Mouse (Mus musculus): ENCODE results near the gene Brd4.
A peak's percentile ranks its signal among the peaks of the same experiment; 100 is the strongest.

Gene Brd4

DNA sequence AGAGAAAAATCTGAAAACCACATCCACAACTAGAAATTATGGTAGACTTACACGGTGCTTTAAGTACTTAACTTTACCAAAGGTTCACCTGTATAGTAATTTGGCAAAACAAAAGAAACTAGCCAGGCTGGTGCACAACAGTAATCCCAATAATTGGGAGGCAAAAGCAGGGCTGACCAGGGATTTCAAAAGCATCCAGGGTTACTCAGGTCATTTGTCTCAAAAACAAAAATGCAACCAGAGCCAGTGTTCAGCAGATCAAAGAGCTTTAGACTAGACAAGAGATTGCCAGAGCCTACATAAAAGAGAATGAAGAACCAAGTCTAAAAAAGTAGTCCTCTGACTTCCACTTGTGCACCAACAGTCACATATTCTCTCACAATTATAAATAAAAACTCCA, 7.3 kb downstream of the Brd4 start:
- no peak for DNase-seq

- DNase-seq = no peak
Observed at GRCm38 (mm10) chr17:32275568-32275967, 9.0 kb downstream of the Brd4 start.

GRCm38 (mm10) chr17:32269151-32269550, 15.4 kb downstream of the Brd4 start:
- no peak for DNase-seq

DNA sequence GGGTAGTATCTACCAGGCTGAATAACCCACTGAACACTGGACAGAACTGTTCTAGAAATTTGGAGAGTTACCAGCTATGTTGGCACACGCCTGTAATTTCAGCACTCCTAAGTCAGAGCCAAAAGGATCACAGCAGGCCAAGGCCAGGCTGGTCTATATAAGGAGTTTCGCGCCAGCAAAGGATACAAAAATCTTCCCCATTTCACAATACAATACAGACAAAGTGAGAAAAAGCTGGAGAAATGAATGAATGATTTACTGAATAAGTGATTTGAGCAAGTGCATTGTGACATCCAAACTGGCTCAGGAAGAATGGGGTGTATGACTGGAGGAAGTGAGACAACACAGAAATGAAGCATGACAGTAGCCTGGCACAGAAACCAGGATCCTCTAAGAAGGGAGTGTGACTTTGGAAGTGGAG, 16.0 kb downstream of the Brd4 start:
- no peak for DNase-seq

DNA sequence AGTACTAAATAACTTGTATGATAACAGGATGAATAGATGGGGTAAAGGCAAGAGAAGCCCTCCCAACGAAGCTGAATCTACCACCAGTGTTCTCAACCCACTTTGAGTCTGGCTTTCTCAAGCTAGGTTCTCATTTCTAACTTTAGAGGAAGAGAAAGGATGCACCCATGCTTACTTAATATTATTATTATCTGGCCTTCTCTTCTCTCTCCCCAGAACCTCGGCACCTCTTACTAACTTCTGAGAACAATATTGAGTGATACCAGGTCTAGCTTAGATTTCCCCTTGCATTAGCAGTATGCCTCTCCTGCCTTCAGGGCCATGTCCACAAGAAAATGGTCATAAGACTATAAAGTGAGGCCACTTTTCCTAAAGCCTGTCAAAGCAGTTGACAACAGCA, 16.4 kb downstream of the Brd4 start:
- no peak for DNase-seq

DNA sequence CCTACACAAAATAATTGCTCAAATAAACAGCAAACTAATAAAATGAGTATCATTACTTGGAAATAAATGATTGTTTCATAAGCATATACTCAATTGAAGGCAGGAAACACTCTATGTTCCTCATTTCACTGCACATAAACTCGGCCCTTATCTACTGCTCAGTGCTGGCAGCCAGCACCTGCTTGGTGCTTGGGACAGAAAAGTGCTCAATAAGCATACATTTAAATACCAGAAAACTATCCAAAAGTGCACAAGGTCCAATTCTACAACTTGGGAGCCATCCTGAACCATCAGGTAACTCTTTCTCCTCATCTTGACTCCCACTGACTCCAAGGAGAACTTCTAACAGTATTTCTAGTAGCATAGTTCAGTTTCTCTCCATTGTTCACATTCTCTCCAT, 16.9 kb downstream of the Brd4 start:
- no peak for DNase-seq

GRCm38 (mm10) chr17:32263672-32264071, 20.9 kb downstream of the Brd4 start:
- no peak for DNase-seq

DNA sequence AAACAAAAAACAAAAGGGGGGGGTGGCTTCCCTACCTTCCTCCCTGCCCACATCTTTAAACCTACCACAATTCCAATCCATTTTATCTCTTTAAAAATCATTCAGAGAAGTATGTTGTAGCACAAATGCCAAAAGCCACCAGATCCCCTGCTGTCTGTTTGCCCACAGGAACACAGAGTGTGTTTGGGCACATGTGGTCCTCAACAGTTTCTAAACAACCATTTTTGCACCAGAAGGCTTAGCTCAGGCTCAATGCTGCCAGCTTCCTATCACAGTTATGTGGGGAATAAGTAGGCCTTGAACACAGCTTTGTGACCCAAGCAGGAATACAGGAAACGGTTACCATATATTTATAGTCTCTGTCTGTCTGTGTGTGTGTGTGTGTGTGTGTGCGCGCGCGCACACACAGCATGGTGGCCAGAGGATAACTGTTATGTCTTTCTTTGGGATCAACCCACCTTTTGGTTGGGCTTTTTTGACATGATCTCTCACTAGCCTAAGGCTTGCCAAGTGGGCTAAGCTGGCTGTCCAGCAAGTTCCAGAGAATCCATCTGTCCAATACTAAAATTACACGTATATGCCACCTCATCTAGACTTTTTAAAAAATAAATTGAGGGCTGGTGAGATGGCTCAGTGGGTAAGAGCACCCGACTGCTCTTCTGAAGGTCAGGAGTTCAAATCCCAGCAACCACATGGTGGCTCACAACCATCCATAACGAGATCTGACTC, 21.5 kb downstream of the Brd4 start:
- no peak for DNase-seq

DNA sequence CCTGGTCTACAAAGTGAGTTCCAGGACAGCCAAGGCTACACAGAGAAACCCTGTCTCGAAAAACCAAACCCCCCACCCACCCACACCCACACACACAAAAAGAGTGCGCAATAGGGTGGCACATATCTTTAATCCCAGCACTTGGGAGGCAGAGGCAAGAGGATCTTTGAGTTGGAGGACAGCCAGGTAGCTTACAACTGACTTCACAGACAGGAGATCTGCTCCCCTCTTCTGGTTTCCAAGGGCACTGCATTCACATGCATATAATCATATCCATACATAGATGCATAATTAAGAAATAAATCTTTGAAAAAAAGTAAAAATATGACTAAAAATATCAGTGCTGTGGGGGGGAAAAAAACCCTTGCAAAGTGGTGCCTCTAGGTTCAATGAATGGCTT, 25.7 kb downstream of the Brd4 start:
- DNase-seq = no peak

- DNase-seq = no peak
Observed at GRCm38 (mm10) chr17:32257944-32258343, 26.6 kb downstream of the Brd4 start.

DNA sequence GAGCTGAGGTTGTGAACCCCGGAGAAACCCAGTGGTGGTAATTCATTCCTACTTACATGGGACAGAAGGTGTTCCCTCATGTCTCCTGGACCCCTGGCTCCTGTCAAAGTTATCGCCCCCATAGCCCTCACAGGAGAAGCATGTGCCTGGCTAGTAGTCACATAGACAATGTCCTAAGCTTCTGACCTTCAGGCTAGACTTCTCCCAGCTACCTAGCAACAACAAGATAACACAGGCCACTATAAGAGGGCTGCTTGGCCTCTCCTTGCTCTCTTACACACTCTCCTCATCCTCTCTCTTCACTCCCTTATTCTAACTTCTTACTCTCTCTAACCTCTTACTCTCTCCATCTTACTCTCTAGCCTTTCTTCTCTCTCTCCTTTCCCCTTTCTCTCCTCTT, 27.1 kb downstream of the Brd4 start:
- DNase-seq = no peak

- no peak for DNase-seq
Observed at GRCm38 (mm10) chr17:32256896-32257295, 27.6 kb downstream of the Brd4 start.

DNA sequence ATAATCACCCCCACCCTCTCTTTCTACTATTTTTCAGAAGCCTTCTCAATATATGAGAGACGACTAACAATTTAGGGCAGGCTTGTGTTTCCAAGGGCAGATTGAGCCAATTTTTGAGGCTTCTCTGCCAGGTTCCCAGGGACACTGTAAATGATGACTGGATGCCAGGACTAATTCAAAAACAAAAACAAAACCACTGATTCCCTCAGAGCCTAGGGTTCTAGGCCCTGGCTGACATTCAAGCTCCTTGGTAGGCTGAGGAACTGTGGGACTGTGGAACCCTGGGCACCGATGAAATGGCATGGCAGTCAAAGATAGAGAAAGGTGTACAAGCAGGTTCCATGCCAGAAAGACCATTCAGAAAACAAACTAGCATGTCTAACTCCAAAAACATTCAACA, 31.3 kb downstream of the Brd4 start:
- no peak for DNase-seq

GRCm38 (mm10) chr17:32251827-32252470, 32.6 kb downstream of the Brd4 start:
- DNase-seq = no peak

- DNase-seq = no peak
Observed at GRCm38 (mm10) chr17:32250066-32250465, 34.5 kb downstream of the Brd4 start.

DNA sequence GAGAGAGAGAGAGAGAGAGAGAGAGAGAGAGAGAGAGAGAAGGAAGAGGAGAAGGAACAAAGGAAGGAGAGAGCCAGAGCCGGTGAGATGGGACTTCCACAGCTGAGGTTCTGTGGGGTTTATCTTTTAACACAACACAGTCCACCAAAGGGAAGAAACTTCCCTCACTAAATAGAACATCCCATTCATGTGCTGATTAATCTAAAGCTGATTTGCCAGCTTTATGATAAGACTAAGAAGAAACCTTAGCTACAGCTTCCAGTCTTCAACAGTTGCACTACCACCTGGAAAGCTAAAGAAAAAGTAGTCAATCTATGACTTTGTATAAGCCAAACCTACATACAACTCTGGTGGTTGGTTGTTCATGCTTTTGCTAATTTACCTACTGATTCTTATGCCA, 36.3 kb downstream of the Brd4 start:
- DNase-seq = no peak

DNA sequence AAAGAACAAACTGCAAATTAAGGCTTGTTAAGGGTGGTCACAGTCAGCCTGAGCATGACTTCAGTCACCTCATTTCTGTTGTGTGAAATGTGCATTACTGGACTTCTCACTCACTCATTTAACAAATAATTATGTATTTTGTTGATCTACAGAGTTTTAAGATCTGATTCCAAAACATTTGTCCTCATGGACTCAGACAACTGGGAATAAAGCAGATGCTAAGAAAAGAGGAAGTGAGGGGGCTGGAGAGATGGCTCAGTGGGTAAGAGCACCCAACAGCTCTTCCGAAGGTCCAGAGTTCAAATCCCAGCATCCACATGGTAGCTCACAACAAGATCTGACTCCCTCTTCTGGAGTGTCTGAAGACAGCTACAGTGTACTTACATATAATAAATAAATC, 36.9 kb downstream of the Brd4 start:
- no peak for DNase-seq

DNA sequence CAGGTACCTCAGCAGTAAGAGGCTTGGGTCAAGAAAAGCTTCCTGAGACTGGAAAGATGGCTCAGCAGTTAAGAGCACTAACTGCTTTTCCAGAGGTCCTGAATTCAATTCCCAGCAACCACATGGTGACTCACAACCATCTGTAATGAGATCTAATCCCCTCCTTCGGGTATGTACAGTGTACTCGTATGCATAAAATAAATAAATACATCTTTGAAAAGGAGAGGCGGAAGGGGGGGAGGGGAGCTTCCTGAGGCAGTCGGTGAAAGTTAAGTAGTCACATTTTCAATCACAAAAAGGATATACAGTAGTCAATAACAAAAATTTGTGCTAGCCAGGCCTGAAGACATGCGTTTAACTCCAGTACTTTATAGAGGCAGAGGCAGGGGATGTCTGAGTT, 38.4 kb downstream of the Brd4 start:
- no peak for DNase-seq

- DNase-seq = no peak
Observed at GRCm38 (mm10) chr17:32240881-32241531, 43.5 kb downstream of the Brd4 start.

DNA sequence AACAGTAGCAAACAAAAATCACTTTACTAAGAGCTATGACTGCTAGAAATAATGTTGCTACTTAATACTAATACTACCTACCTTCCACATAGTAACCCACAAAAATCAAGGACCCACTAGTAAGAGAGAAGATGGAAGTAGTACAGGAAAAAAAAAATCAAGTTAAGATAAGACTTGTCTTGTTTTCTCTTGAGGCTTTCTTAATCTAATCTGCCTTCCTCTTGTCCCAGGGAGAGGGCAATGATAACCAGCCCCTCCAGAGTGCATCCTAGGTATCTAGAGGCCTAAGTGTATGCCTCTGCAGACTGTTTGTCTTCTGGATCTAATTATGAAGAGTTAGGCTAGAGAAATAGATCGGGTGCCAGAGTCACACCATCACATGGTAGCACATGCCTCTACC, 45.9 kb downstream of the Brd4 start:
- DNase-seq = no peak

DNA sequence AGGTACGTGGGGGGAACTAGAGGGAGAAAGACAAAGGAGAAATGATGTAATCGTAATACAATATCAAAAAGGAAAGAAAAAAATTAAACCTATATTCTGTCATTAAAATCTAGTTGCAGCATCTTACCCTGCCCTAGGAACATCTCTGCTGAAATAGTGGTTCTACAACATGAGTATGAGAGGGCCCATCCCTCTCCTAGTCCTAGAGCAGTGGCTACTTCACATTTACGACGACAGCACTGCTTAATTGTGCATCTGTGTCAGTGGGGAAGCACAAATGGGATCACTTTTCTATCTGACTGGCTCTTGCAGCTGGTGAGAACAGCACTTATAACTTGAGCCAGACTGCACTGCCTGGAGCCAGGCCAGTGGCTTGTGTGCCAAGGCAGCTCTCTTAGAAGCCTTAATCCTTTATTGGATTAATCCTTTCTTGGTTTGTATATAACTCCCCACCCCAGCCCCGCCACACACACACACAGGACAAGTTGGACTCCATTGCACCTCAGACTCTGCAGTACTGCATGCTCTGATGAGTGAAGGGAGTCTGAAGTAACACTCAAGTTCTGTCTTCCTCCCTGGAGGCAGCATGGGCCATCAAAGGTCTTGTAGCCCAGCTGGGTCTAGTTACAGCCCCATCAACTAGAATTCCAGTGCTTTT, 48.9 kb downstream of the Brd4 start:
- DNase-seq = peak; percentile 51 to 65

DNA sequence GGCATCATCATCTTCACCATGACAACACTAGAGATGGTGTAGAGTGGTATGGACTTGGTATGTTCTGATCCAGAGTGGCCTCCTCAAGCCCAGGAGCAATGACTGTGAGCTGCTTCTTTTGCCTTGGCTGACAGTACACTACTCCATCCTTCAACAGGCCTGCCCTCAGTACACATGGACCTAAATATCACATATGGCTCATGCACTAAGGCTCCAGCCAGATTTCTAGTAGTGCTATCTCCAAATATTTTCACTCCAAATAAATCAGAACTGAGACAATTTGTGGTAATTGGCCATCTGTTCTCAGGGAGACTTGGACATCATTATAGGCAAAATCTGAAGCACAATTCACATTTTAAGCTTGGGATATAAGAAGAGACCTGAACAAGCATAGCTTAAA, 51.3 kb downstream of the Brd4 start:
- no peak for DNase-seq

- no peak for DNase-seq
Observed at GRCm38 (mm10) chr17:32229256-32229655, 55.3 kb downstream of the Brd4 start.

DNA sequence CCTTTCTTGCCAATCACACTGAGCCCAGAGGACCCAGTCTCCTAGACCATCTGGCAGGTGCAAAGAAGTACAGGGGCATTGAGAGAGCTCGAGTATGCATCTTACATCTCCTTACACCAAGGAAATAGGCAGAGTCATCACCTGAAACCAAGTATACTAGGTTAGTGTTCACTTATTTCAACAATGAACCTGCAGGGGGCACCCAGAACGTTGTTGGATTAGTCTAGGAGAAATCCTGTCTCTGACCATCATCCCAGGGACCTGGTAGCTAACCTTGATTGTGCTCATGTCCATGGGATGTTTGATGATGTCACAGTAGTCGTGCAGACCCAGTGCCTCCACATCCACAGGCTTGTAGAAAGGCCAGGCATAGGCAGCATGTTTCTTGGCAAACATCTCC, 63.6 kb downstream of the Brd4 start:
- no peak for DNase-seq
